Mouse (Mus musculus) lung, embryonic 16.5 days (tissue): ENCODE data around the gene Exosc7. TPM values are rescaled to one million over a fixed set of nuclear protein-coding genes. Genes with fewer than 3 reads are reported as not detected.

ENCODE experiments used
- ATAC-seq: fragments of 200-750 bp; cut with Nextera tagmentation; 2 replicates; pipeline ENCODE4 v1.8.0; 2017; ENCODE audit warnings: low read depth, mild to moderate bottlenecking, moderate library complexity
- H3K27ac ChIP-seq: fragments of 300-500 bp; sonication (generic); 2 replicates; pipeline ENCODE4 v1.5.1; 2014; ENCODE audit warnings: mild to moderate bottlenecking, control low read depth, low read length
- H3K27me3 ChIP-seq: fragments of 300-500 bp; sonication (generic); 2 replicates; pipeline ENCODE4 v1.6.1; 2014; ENCODE audit warnings: low read depth, low read length, mixed read lengths; ENCODE audit not compliant: control insufficient read depth, insufficient read depth
- H3K36me3 ChIP-seq: fragments of 300-500 bp; sonication (generic); 2 replicates; pipeline ENCODE4 v1.6.1; 2014; ENCODE audit warnings: low read length; ENCODE audit not compliant: control insufficient read depth, insufficient read depth
- H3K4me1 ChIP-seq: fragments of 300-500 bp; sonication (generic); replicated peaks from 2 replicates; pipeline ENCODE4 v1.6.1; 2014; ENCODE audit warnings: low read length, mixed read lengths; ENCODE audit not compliant: control insufficient read depth, insufficient read depth
- H3K4me2 ChIP-seq: fragments of 300-500 bp; sonication (generic); 2 replicates; pipeline ENCODE4 v1.6.1; 2014; ENCODE audit warnings: low read depth, low read length, control low read depth
- H3K4me3 ChIP-seq: fragments of 300-500 bp; sonication (generic); 2 replicates; pipeline ENCODE4 v1.5.1; 2014; ENCODE audit warnings: mild to moderate bottlenecking, low read length, control low read depth
- H3K9ac ChIP-seq: fragments of 300-500 bp; sonication (generic); 2 replicates; pipeline ENCODE4 v1.6.1; 2014; ENCODE audit warnings: low read length, control low read depth
- H3K9me3 ChIP-seq: fragments of 300-500 bp; sonication (generic); 2 replicates; pipeline ENCODE4 v1.6.1; 2016; ENCODE audit warnings: low read length; ENCODE audit not compliant: control insufficient read depth
- WGBS: fragments of 180-500 bp; shearing (Covaris S2); extraction: QIAGEN DNeasy Blood & Tissue Kit; methylation state at CpG from one replicate; pipeline ENCODE4 v1.1.7; 2014; 5-methylcytosine and 5-hydroxymethylcytosine counted together
- polyA plus RNA-seq: library from polyadenylated mRNA; unstranded; fragments of >200 nt; fragmentation: Nextera tagmentation; extraction: Ambion mirVana; gene quantifications from 2 replicates; pipeline ENCODE4 v1.2.1, GENCODE M21; 2015

Exosc7 gene
- polyA plus RNA-seq, 1 experiment from 2014 or later: 123 TPM

- Histone ChIP-seq H3K4me1 (no peaks in the 10 kb centered on the region), H3K36me3 (0 out of 2 replicates have a peak, but pooled peaks cover 2% of the 10 kb centered on the region), H3K4me3 (no peak overlapping the region), H3K9me3 (no peaks in the 10 kb centered on the region), H3K27ac (no peak overlapping the region), H3K27me3 (no peaks in the 10 kb centered on the region), H3K4me2 (no peak overlapping the region), H3K9ac (no peak overlapping the region)
- WGBS: 82% methylated on average over 6 of the region's 6 CpGs
- no peak for ATAC-seq
Measured at GRCm38 (mm10) chr9:123173760-123174159, 60.7 kb downstream of the Exosc7 start.

DNA sequence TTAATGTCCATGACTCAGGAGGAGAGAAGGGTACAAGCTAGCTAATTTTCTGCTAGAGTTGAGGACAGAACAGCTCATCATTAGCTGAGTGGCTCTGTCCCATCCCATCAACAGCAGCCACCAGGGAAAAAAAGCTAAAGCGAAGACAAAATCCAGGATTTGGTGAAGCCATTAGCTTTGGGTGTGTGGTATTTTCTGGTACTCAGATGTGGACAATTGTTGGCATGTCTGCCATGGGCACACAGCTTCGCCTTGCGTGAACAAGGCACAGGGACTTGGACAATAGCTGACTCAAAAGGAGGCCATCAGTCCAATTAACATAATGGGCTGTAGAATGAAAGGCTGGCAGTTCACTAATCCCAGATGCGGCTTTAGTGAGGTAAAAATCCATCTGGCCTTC is 61.3 kb downstream of the Exosc7 start:
- no peaks in the 10 kb centered on the region for H3K4me1 ChIP-seq
- no peak for ATAC-seq
- WGBS: 93% methylated on average over 4 of the region's 4 CpGs

GRCm38 (mm10) chr9:123177380-123178048 is 64.5 kb downstream of the Exosc7 start:
- H3K4me2 ChIP-seq: no peak overlapping the region
- no peak for ATAC-seq
- H3K9ac ChIP-seq: no peak overlapping the region
- WGBS: 75% methylated on average over 9 of the region's 9 CpGs
- 0 out of 2 replicates have a peak, but pooled peaks cover 2% of the 10 kb centered on the region for H3K36me3 ChIP-seq
- H3K4me1 ChIP-seq: no peaks in the 10 kb centered on the region
- no peak overlapping the region for H3K27ac ChIP-seq
- no peaks in the 10 kb centered on the region for H3K9me3 ChIP-seq
- H3K27me3 ChIP-seq: no peaks in the 10 kb centered on the region
- no peak overlapping the region for H3K4me3 ChIP-seq

More for the DNA sequence above, 61.3 kb downstream of the Exosc7 start:
- no peak overlapping the region for H3K9ac ChIP-seq
- no peak overlapping the region for H3K27ac ChIP-seq
- 0 out of 2 replicates have a peak, but pooled peaks cover 2% of the 10 kb centered on the region for H3K36me3 ChIP-seq
- H3K4me2 ChIP-seq: no peak overlapping the region
- no peaks in the 10 kb centered on the region for H3K27me3 ChIP-seq
- H3K9me3 ChIP-seq: no peaks in the 10 kb centered on the region
- no peak overlapping the region for H3K4me3 ChIP-seq

DNA sequence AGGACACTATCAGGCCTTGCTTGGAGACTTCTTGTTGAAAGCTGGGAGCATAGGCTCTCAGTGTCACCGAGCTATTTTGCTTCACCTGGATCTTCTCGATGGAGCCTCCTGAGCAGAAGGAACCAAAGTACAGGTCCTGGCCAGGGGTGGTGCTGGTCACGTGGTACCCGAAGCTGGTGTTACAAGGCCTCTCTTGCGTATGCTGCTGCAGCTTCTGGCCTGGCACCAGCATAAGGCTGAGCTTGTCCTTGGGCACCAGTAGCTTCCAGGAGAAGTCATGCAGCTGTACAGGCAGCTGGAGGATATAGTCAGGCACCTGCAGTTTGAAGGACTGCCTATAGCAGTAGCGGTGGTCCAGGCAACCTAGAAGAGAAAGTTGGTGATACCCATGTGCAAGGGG is 67.0 kb downstream of the Exosc7 start:
- H3K4me3 ChIP-seq: no peak overlapping the region
- no peaks in the 10 kb centered on the region for H3K27me3 ChIP-seq
- ATAC-seq: no peak
- no peak overlapping the region for H3K4me2 ChIP-seq
- no peak overlapping the region for H3K27ac ChIP-seq
- 0 out of 2 replicates have a peak, but pooled peaks cover 2% of the 10 kb centered on the region for H3K36me3 ChIP-seq
- WGBS: 92% methylated on average over 6 of the region's 6 CpGs
- H3K9me3 ChIP-seq: no peaks in the 10 kb centered on the region
- H3K9ac ChIP-seq: no peak overlapping the region
- no peaks in the 10 kb centered on the region for H3K4me1 ChIP-seq

GRCm38 (mm10) chr9:123183226-123183625 is 70.2 kb downstream of the Exosc7 start:
- Histone ChIP-seq H3K4me2 (no peak overlapping the region), H3K9me3 (no peaks in the 10 kb centered on the region), H3K27ac (no peak overlapping the region), H3K9ac (no peak overlapping the region), H3K4me1 (no peaks in the 10 kb centered on the region), H3K27me3 (no peaks in the 10 kb centered on the region), H3K4me3 (no peak overlapping the region), H3K36me3 (0 out of 2 replicates have a peak, but pooled peaks cover 2% of the 10 kb centered on the region)
- ATAC-seq: no peak
- 75% methylated on average over 8 of the region's 8 CpGs for WGBS

DNA sequence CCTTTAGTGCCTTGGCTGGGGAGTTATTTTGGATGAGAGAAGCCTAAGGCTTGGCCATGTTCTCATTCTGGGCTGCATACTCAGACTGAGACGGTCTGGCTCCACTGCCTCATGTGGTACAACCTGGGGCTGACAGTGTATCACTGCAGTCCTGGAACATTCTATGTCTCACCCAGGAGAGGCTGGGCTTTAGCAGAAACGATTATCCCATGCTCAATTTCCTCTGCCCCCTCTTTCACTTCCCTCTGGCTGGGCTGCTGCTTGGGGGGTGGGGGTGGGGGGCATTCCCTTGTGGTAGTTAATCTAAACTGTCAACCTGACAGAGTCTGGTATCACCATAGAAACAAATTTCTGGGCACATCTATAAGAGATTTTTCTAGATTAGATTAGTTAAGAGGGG is 72.5 kb downstream of the Exosc7 start:
- no peaks in the 10 kb centered on the region for H3K4me1 ChIP-seq
- no peak overlapping the region for H3K27ac ChIP-seq
- no peak overlapping the region for H3K9ac ChIP-seq
- H3K36me3 ChIP-seq: no peaks in the 10 kb centered on the region
- H3K9me3 ChIP-seq: no peaks in the 10 kb centered on the region
- ATAC-seq: no peak
- WGBS: 51% methylated on average over 2 of the region's 2 CpGs
- no peak overlapping the region for H3K4me3 ChIP-seq
- H3K4me2 ChIP-seq: no peak overlapping the region
- no peaks in the 10 kb centered on the region for H3K27me3 ChIP-seq

Other genes with a start within 250 kb of the Exosc7 start
- gene Zfp445, start 247.2 kb upstream of the Exosc7 start, polyA plus RNA-seq: 79.4 and 80.6 TPM in 2 replicates
- gene Zkscan7, start 227.5 kb upstream of the Exosc7 start, polyA plus RNA-seq: 5.3 and 6.0 TPM in 2 replicates
- gene Zfp105, start 190.1 kb upstream of the Exosc7 start, polyA plus RNA-seq: 17.2 and 19.5 TPM in 2 replicates
- gene 1110059G10Rik, start 162.2 kb upstream of the Exosc7 start, polyA plus RNA-seq: 29.6 and 34.6 TPM in 2 replicates
- gene Kif15, start 162.2 kb upstream of the Exosc7 start, polyA plus RNA-seq: 54.3 and 55.6 TPM in 2 replicates
- gene Tmem42, start 91.9 kb upstream of the Exosc7 start, polyA plus RNA-seq: 18.8 and 23.0 TPM in 2 replicates
- 0.26 and 0.60 TPM in 2 replicates for gene Tgm4, start 78.5 kb upstream of the Exosc7 start, polyA plus RNA-seq
- gene Zdhhc3, start within 50 bp of the Exosc7 start, polyA plus RNA-seq: 74.6 and 76.4 TPM in 2 replicates
- gene Clec3b, start 37.7 kb downstream of the Exosc7 start, polyA plus RNA-seq: 3.1 and 5.4 TPM in 2 replicates
- 12.4 and 14.6 TPM in 2 replicates for gene Cdcp1, start 102.8 kb downstream of the Exosc7 start, polyA plus RNA-seq
- 7.4 and 8.0 TPM in 2 replicates for gene Tmem158, start 147.5 kb downstream of the Exosc7 start, polyA plus RNA-seq